Mouse (Mus musculus) heart, adult 9 months (tissue): ENCODE data around the gene Nell1.

Source experiments
- DNase-seq, 2 experiments: peaks; one replicate each; pipeline ENCODE4 v3.0.0; 2022; ENCODE audit warnings: low spot score in 2 of 2

The Nell1 gene

GRCm38 (mm10) chr7:50050144-50050543, 75.5 kb downstream of the Nell1 start:
- no peak for DNase-seq

GRCm38 (mm10) chr7:50053704-50054103, 79.0 kb downstream of the Nell1 start:
- no peak for DNase-seq

GRCm38 (mm10) chr7:50094461-50094860, 119.8 kb downstream of the Nell1 start:
- no peak for DNase-seq

- no peak for DNase-seq
Observed at GRCm38 (mm10) chr7:50105612-50106321, 131.1 kb downstream of the Nell1 start.

- DNase-seq = no peak
Observed at GRCm38 (mm10) chr7:50107261-50107660, 132.6 kb downstream of the Nell1 start.

- no peak for DNase-seq
Observed at GRCm38 (mm10) chr7:50118348-50118747, 143.7 kb downstream of the Nell1 start.

GRCm38 (mm10) chr7:50137706-50138105, 163.0 kb downstream of the Nell1 start:
- DNase-seq = no peak

- no peak for DNase-seq
Observed at GRCm38 (mm10) chr7:50149326-50149725, 174.7 kb downstream of the Nell1 start.

GRCm38 (mm10) chr7:50150838-50151237, 176.2 kb downstream of the Nell1 start:
- DNase-seq = no peak

- no peak for DNase-seq
Observed at GRCm38 (mm10) chr7:50153618-50154017, 179.0 kb downstream of the Nell1 start.

GRCm38 (mm10) chr7:50162602-50163001, 187.9 kb downstream of the Nell1 start:
- no peak for DNase-seq

GRCm38 (mm10) chr7:50168778-50169177, 194.1 kb downstream of the Nell1 start:
- no peak for DNase-seq

GRCm38 (mm10) chr7:50186306-50186705, 211.6 kb downstream of the Nell1 start:
- no peak for DNase-seq

GRCm38 (mm10) chr7:50193955-50194354, 219.3 kb downstream of the Nell1 start:
- no peak for DNase-seq

GRCm38 (mm10) chr7:50195080-50195611, 220.5 kb downstream of the Nell1 start:
- DNase-seq = no peak

GRCm38 (mm10) chr7:50205268-50205667, 230.6 kb downstream of the Nell1 start:
- DNase-seq = peak; percentile 51 to 57

- no peak for DNase-seq
Observed at GRCm38 (mm10) chr7:50210678-50211251, 236.1 kb downstream of the Nell1 start.

- no peak for DNase-seq
Observed at GRCm38 (mm10) chr7:50221849-50222248, 247.2 kb downstream of the Nell1 start.

- DNase-seq = no peak
Observed at GRCm38 (mm10) chr7:50226621-50227020, 252.0 kb downstream of the Nell1 start.

GRCm38 (mm10) chr7:50228273-50228672, 253.6 kb downstream of the Nell1 start:
- no peak for DNase-seq

GRCm38 (mm10) chr7:50241213-50241612, 266.5 kb downstream of the Nell1 start:
- DNase-seq = no peak

GRCm38 (mm10) chr7:50241634-50242273, 267.1 kb downstream of the Nell1 start:
- no peak for DNase-seq

- DNase-seq = no peak
Observed at GRCm38 (mm10) chr7:50253166-50253565, 278.5 kb downstream of the Nell1 start.
